Mouse (Mus musculus): ENCODE measurements around the gene Kcnb1.

Gene Kcnb1

GRCm38 (mm10) chr2:167077199-167077962 lies 112.6 kb downstream of the Kcnb1 start:
- no peak for DNase-seq

- no peak for DNase-seq
These were observed 113.2 kb downstream of the Kcnb1 start for GRCm38 (mm10) chr2:167076759-167077158.

- DNase-seq, result no peak
These were observed 113.6 kb downstream of the Kcnb1 start for GRCm38 (mm10) chr2:167076352-167076751.

GRCm38 (mm10) chr2:167074587-167074986 lies 115.4 kb downstream of the Kcnb1 start:
- DNase-seq, result no peak

GRCm38 (mm10) chr2:167071641-167072601 lies 118.0 kb downstream of the Kcnb1 start:
- peak; percentile 88 for DNase-seq

GRCm38 (mm10) chr2:167071266-167071640 lies 118.7 kb downstream of the Kcnb1 start:
- no peak for DNase-seq

GRCm38 (mm10) chr2:167070341-167070740 lies 119.6 kb downstream of the Kcnb1 start:
- peak; percentile 68 for DNase-seq

GRCm38 (mm10) chr2:167067575-167067974 lies 122.4 kb downstream of the Kcnb1 start:
- DNase-seq, result no peak

GRCm38 (mm10) chr2:167066528-167067516 lies 123.1 kb downstream of the Kcnb1 start:
- no peak for DNase-seq

- DNase-seq, result no peak
These were observed 123.9 kb downstream of the Kcnb1 start for GRCm38 (mm10) chr2:167066031-167066430.

GRCm38 (mm10) chr2:167064601-167065295 lies 125.2 kb downstream of the Kcnb1 start:
- no peak for DNase-seq

GRCm38 (mm10) chr2:167063906-167064496 lies 126.0 kb downstream of the Kcnb1 start:
- DNase-seq, result no peak

- DNase-seq, result peak; percentile 97
These were observed 126.7 kb downstream of the Kcnb1 start, which contains the start of gene Znfx1 for GRCm38 (mm10) chr2:167062965-167063880. Gene Znfx1 (minus strand): TSS chr2:167063015.

- DNase-seq, result peak; percentile 86
These were observed 127.5 kb downstream of the Kcnb1 start for GRCm38 (mm10) chr2:167062497-167062911.

GRCm38 (mm10) chr2:167061381-167062034 lies 128.4 kb downstream of the Kcnb1 start:
- DNase-seq, result no peak

GRCm38 (mm10) chr2:167060761-167061160 lies 129.2 kb downstream of the Kcnb1 start:
- no peak for DNase-seq

GRCm38 (mm10) chr2:167060360-167060759 lies 129.6 kb downstream of the Kcnb1 start:
- no peak for DNase-seq

GRCm38 (mm10) chr2:167059960-167060359 lies 130.0 kb downstream of the Kcnb1 start:
- no peak for DNase-seq

GRCm38 (mm10) chr2:167059536-167059935 lies 130.4 kb downstream of the Kcnb1 start:
- no peak for DNase-seq
